Mouse (Mus musculus) bone marrow, adult 2 months (tissue): Measurements from ENCODE around the gene Rasgrp3.

ENCODE experiments used
- CTCF ChIP-seq: fragments of 200-500 bp; IDR thresholded peaks from 2 replicates; pipeline ENCODE4 v1.5.1; 2011; ENCODE audit warnings: low read length, control low read depth; ENCODE audit not compliant: control insufficient read depth, insufficient read depth
- POLR2A ChIP-seq: fragments of 200-500 bp; IDR thresholded peaks from 2 replicates; pipeline ENCODE4 v1.6.1; 2011; ENCODE audit warnings: low read depth, mild to moderate bottlenecking, control low read depth, low read length, borderline replicate concordance; ENCODE audit not compliant: control insufficient read depth

GRCm38 (mm10) chr17:75477655-75478054 lies 42.0 kb downstream of the Rasgrp3 start:
- TF ChIP-seq POLR2A (no peak), CTCF (no peak)
